In the genomic region with DNA sequence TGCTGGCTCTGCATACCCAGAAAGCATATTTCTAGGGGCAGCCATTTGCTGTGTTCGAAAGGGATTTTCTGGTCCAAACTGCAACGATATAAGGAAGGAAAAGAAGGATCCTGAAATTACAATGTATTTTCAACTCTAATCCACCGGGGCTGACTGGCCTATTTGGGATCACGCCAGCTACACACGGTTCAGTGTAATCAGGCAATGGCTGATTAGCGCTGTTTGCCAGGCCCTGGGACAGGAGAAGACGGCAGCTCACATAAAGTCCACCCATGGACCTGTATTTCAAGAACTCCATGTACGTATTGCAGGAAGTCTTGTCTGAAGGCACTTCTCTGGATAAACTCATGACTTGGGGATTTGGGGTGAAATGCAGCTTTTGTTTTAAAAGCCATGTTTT, we compare ENCODE assay signal across 19 mouse cellular contexts. TPM values are rescaled to one million over a fixed set of nuclear protein-coding genes. Genes with fewer than 3 reads are reported as not detected.
DNase-seq lines count a peak whose midpoint lies in the region; ATAC-seq and TF ChIP-seq lines count a peak whose summit lies in the region.
"Had no signal": no experiment of that assay in that cellular context is flagged by ENCODE, and none has a peak within 500 bp of the region (broad histone marks: within the 10 kb centered on the region; RNA-seq: fewer than 3 reads in every experiment).

No protein-coding gene starts in this region.

- H3K4me3 ChIP-seq in cerebellum, adult 2 months (replicated peaks; ENCODE audit: insufficient read depth, low read depth, low read length) = no peak overlapping the region
- H3K4me3 ChIP-seq: embryonic facial prominence, embryonic 13.5 days; forebrain, embryonic 10.5 days; gastrocnemius, adult 2 months; heart, embryonic 13.5 days; limb, embryonic 13.5 days had no signal

- ATAC-seq in activated CD4-positive, CD25-positive, alpha-beta regulatory T cell, adult 4 months = no peak
- ATAC-seq: Patski had no signal

- WGBS in cerebellum, adult 2 months = 5% methylated on average over 8 of the region's 8 CpGs

- H3K4me1 ChIP-seq in cerebellum, adult 2 months (ENCODE audit: control insufficient read depth, insufficient read depth, low read length) = peaks cover 14% of the 10 kb centered on the region
- H3K4me1 ChIP-seq: embryonic facial prominence, embryonic 13.5 days; forebrain, embryonic 10.5 days; limb, embryonic 13.5 days had no signal

- peak overlapping the region; percentile 48; the same call in 1 of the 2 replicates for H3K27ac ChIP-seq in cerebellum, adult 2 months (ENCODE audit: insufficient read depth, low read length)
- H3K27ac ChIP-seq: embryonic facial prominence, embryonic 13.5 days; forebrain, embryonic 10.5 days; gastrocnemius, adult 2 months; heart, embryonic 13.5 days; limb, embryonic 13.5 days had no signal

- TF ChIP-seq CTCF in cerebellum, adult 2 months (IDR thresholded peaks at IDR 0.05; ENCODE audit: borderline replicate concordance, insufficient read depth, low read depth, low read length) = no peak

- H3K27me3 ChIP-seq in cerebellum, adult 2 months (ENCODE audit: control insufficient read depth, insufficient read depth, low read length) = no peaks in the 10 kb centered on the region
- H3K27me3 ChIP-seq: CH12.LX; embryonic facial prominence, embryonic 13.5 days; heart, embryonic 13.5 days; limb, embryonic 13.5 days; Patski had no signal

- intact Hi-C loops in heart, postnatal 14 days (cut with DNase I) = no loop called here
- intact Hi-C loops in heart, postnatal 36 days (cut with DNase I) = no loop called here

- DNase-seq in heart, postnatal 14 days = peak; percentile 35 to 48
- no peak for DNase-seq in heart, postnatal 36 days
- peak; percentile 52 for DNase-seq in retina, postnatal 1 day
- no peak for DNase-seq in retina, embryonic 14.5 days (ENCODE audit: low spot score)
- peak; percentile 84 to 88 for DNase-seq in cerebellum, adult 2 months
- peak; percentile 21 for DNase-seq in retina, postnatal 7 days (ENCODE audit: low read depth, low spot score)
- DNase-seq: gastrocnemius, adult 2 months; kidney, adult 9 months; lung, adult 18-20 months; thymus, postnatal 36 days had no signal

- no peak for TF ChIP-seq POLR2A in cerebellum, adult 2 months (IDR thresholded peaks at IDR 0.05; ENCODE audit: borderline replicate concordance, insufficient read depth, low read length)

RNA-seq across cellular contexts. Expression of a gene that starts 25.5 kb away (rescaled TPM):
- total RNA-seq in heart, postnatal 14 days (2021) = 10 to 100 TPM; 19.3 to 20.5 TPM
- total RNA-seq in heart, postnatal 36 days (2021) = 10 to 100 TPM; 19.6 to 21.2 TPM
- polyA plus RNA-seq in cerebellum, adult 2 months (2012; rRNA removed) = 20.6 and 24.1 TPM in 2 replicates
- polyA plus RNA-seq in activated CD4-positive, CD25-positive, alpha-beta regulatory T cell, adult 4 months (2017; shearing (Covaris generic)) = 10 to 100 TPM; 62.1 to 66.4 TPM

RNA-seq across cellular contexts. Expression of a gene that starts 25.7 kb away (rescaled TPM):
- 1 to 10 TPM; 1.3 to 1.4 TPM for total RNA-seq in heart, postnatal 14 days (2021)
- under 1 TPM; 0.57 to 0.69 TPM for total RNA-seq in heart, postnatal 36 days (2021)
- polyA plus RNA-seq in cerebellum, adult 2 months (2012; rRNA removed) = 53.7 and 61.1 TPM in 2 replicates
- under 1 TPM in 1 of 2 experiments, not detected in 1; 0.29 TPM for polyA plus RNA-seq in activated CD4-positive, CD25-positive, alpha-beta regulatory T cell, adult 4 months (2017; shearing (Covaris generic))
- total RNA-seq: CH12.LX; megakaryocyte progenitor cell, adult 5-6 weeks; neutrophil, adult 5-6 weeks had no signal

Comparison
In these comparisons a context has a peak if more than half of its experiments do, and no peak if none do; other contexts are left out.
1. DNase-seq: peak in heart, postnatal 14 days (2 of 2), retina, postnatal 1 day (single experiment), cerebellum, adult 2 months (2 of 2) and retina, postnatal 7 days (single experiment); none in heart, postnatal 36 days (0 of 2) and retina, embryonic 14.5 days (single experiment).